Mouse (Mus musculus) stomach, postnatal 0 days (tissue): ENCODE data around the gene Fxyd7.

ENCODE experiments used
- CTCF ChIP-seq: IDR thresholded peaks from 2 replicates; pipeline ENCODE4 v1.5.1; 2016; ENCODE audit warnings: antibody characterized with exemption, low read depth, mild to moderate bottlenecking, moderate library complexity
- EP300 ChIP-seq: optimal IDR thresholded peaks from 2 replicates; pipeline ENCODE3; 2016; ENCODE audit warnings: antibody characterized with exemption

GRCm38 (mm10) chr7:31056448-31056847, 5.2 kb upstream of the Fxyd7 start:
- TF ChIP-seq EP300: no peak
- TF ChIP-seq CTCF: no peak
